Mouse (Mus musculus) cerebellum, adult (tissue): ENCODE measurements around the gene Gm26920.

Experiments used
- ATAC-seq: cut with Nextera tagmentation; 2 replicates; pipeline ENCODE4 v1.9.2; 2017; ENCODE audit warnings: mild to moderate bottlenecking, moderate library complexity, mixed read lengths; ENCODE audit not compliant: insufficient number of reproducible peaks, low FRiP score, low TSS enrichment

The Gm26920 gene

GRCm38 (mm10) chr7:30062478-30062877 is 27.7 kb downstream of the Gm26920 start:
- ATAC-seq, result no peak

DNA sequence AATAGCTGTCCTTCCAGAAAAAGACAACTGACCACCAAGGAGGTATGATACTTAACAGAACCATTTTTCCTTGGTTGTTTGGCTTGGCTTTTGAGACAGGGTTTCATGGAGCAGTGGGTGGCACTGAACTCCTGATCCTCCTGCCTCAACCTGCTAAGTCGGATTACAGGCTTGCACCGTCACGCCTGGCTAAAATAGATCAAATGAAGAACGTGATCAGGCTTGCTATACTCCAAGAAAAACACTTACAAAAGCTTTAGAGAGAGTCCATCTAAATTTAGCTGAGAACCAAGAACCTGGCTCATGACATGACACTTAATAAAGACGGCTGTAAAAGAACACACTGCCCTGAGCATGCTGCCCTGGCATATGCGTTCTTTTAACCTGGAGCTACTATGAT is 29.9 kb downstream of the Gm26920 start:
- no peak for ATAC-seq

DNA sequence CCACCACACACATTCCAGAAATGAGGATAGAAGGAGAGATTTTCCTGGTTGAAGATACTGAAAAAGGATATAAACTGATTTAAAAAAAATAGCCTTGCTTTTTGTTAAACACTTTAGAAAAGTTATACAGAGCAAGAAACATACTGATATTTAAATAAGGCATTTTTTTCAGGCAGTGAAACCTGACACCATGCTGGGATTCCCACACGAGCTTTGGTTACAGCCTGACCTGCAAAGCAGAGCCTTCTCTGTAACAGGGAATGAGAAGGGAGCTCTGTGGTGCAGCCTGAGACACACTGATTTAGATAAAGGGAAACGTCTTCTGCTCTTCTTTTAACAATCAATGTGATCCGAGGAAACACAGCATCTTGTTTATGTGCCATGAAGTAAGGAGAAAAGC is 36.6 kb downstream of the Gm26920 start:
- no peak for ATAC-seq

DNA sequence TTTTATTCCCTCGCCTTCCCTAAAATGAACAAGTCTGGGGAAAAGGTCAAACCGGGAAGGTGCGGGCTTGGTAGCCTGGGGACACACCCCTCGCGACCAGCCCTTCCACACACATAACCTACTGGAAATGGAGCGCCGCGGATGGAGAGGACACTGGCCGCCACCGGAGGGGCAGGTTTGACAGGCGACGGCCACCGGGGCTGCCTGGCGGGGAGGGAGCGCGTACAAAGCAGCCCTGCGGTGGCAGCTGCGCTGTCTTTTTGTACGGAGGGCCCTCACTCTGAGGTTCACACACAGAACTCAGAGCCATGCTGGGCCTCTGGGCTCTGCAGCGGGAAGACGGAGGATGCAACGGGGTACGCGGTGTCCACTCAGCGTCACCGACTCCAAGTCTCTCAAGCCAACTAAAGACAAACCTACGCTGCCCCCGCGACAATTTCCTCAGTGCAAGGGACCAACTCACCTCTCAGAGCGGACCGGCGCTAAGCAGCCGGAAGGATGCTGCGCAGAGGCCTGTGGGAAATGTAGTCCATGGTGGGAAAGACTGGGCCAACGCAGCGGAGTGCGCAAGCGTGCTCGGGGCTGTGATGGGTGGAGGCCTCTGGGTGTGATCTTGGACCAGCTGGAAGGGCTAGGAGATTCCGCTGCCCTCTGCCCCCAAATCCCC is 39.2 kb downstream of the Gm26920 start, which contains the start of gene Zfp14:
TSS of gene Zfp14 (minus strand) at position 499 of the 667 bp plus-strand sequence.
- ATAC-seq, result peak; percentile 99

- ATAC-seq, result no peak
Measured at GRCm38 (mm10) chr7:30048126-30048525, 42.1 kb downstream of the Gm26920 start.

DNA sequence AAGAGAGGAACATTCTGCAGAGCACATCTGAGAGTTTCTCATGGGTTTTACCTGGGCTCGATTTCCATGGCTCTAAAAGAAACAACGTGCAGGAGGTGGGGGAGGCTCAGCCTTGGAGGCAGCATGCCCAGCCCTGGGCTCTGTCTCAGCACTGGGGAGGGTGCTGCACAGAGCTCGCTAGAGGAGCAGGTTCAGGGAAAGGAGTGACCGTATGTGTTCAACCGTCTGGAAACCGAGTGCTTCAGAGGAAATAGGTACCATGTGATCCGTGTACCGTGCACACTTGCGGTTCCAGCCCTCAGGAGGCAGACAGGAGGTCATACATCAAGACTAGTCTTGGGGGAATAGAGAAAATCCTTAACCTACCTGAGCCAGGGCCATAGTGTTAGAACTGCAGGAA is 45.9 kb downstream of the Gm26920 start:
- ATAC-seq, result no peak

DNA sequence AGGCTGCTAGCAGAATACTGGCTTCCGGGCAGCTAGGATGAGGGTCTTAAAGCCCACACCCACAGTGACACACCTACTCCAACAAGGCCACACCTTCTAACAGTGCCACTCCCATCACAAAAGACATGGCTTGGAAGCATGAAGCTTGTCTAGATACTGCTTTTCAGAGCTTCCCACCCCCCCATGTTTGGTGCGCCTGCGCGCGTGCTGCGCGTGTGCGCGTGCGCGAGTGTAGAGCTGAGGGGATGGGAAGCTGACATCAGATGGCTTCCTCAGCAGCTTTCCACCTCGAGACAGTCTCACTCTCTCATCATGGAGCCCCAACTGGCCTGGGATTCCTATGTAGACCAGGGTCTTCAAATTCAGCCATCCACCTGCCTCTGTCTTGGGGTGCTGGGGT is 55.9 kb downstream of the Gm26920 start:
- no peak for ATAC-seq

GRCm38 (mm10) chr7:30031379-30031778 is 58.8 kb downstream of the Gm26920 start:
- no peak for ATAC-seq

DNA sequence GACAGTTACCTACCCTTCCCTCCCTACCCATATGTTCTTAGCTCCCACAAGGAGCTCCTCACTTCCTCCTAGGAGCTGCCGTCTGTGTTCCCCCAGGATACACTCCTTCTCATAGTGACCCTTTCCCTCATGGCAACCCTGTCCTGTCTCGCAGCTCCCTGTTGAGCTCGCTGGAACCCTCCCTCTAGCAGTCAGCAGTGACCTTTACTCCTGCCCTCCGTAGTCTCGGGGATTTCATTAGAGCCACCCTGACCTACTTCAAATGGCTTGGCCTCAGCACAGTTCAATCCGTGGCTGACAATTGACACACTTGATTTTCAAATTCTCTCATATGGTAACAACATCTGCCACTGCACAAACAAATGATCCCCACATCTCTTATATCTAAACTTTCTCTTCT is 59.5 kb downstream of the Gm26920 start:
- ATAC-seq, result no peak

GRCm38 (mm10) chr7:30028572-30028971 is 61.6 kb downstream of the Gm26920 start:
- ATAC-seq, result no peak

DNA sequence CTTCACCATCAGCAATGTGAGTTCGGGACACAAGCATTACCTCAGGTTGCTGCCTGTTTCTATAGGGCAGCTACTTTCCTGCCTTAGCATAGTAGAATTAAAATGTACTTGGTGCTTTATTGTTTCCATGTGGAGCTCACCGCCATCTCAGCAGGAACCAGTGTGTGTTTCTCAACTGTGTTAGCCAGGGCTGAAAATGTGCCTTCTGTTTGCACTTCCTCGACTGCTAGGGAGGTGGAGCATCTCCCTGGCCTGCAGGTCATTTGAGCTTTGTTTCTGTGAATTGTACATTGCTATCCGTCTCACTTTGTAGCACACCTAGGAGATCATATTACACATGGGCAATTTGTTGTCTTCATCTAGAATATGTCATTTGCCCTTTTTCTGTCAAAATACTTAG is 62.9 kb downstream of the Gm26920 start:
- no peak for ATAC-seq

DNA sequence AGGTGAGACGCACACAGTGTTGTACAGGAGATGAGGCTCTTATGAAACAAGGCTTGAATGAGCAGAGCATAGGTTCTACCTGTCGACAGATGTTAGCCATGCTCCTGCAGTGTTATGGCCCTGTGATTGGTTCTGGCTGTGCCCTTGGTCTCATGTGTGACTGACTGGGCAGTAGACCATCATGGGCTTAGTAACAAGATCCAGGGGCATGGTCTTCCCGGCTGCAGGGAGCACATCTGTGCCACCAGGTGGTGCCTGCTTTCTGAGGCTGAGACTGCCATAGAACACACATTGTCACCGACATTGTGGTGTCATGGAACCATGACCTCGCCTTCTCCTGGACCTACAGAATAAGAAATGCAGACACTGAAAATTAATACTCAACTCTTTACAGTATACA is 64.9 kb downstream of the Gm26920 start:
- no peak for ATAC-seq

- no peak for ATAC-seq
Measured at GRCm38 (mm10) chr7:30023800-30024199, 66.4 kb downstream of the Gm26920 start.

DNA sequence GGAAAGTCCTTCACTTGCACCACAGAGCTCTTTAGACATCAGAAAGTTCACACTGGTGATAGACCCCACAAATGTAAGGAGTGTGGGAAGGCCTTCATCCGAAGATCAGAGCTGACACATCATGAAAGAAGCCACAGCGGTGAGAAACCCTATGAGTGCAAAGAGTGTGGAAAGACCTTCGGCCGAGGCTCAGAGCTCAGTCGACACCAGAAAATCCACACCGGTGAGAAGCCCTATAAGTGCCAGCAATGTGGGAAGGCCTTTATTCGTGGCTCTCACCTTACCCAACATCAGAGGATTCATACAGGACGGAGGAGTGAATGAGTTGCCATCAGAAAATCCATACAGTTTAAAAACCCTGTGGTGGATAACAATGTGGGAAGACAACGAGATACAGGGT is 66.9 kb downstream of the Gm26920 start:
- no peak for ATAC-seq

- ATAC-seq, result no peak
Measured at GRCm38 (mm10) chr7:30019543-30019942, 70.7 kb downstream of the Gm26920 start.

GRCm38 (mm10) chr7:30017226-30017625 is 73.0 kb downstream of the Gm26920 start:
- no peak for ATAC-seq

- ATAC-seq, result no peak
Measured at GRCm38 (mm10) chr7:30012956-30013363, 77.2 kb downstream of the Gm26920 start.

GRCm38 (mm10) chr7:30010551-30011195 is 79.5 kb downstream of the Gm26920 start:
- ATAC-seq, result no peak

GRCm38 (mm10) chr7:30009321-30010085 is 80.7 kb downstream of the Gm26920 start:
- no peak for ATAC-seq

DNA sequence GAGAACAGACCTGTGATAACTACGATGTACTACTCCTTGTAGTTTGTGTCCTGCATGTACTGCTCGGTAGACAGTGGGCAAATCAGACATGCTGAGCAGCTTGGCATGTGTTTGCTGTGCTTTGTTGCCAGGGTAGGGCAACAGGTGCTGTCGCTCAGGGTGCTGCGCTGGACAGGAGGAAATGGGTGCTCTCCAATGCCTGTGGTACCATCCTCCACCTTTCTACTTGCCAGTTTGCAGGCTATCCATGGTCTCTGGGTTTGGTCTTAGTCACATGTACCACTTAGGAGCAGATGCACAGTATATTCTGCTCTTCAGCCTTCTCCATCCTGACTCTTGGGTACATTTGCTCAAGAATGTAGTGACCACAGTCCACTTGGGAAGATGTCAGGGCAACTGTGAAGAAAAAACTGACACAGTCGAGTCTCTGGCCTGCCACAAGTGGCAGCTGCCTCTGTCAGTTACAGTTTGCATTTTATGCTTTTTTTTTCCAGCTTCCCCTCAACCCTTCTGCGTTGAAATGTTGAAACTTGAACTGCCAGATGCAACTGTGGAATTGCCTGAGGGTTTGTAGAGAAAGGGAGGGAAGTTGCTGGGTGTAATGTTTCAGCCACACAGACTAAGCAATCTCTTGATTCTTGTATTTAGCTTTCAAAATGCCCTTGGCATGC is 82.1 kb downstream of the Gm26920 start:
- ATAC-seq, result no peak

DNA sequence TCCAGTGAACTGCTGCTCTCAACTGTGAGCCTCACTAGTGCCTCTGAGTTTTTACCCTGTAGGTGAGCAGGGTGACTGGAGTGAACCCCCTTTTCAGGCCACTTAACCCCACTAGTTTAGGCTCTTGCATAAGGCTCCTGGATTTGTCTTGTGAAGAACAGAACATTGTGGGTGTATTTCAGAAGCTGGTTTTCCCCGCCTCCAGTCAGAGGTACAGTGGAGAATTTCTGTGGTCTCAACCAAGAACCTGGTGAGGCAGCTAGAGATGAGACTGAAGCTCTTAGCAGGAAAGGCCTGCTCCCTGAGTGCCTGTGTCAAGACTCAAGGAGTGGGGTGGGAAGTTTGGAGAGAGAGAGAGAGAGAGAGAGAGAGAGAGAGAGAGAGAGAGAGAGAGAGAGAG is 82.6 kb downstream of the Gm26920 start:
- no peak for ATAC-seq
